Mouse (Mus musculus): ENCODE measurements around the gene Gm17018.

The Gm17018 gene

GRCm38 (mm10) chr19:45549128-45549915 lies 11.1 kb upstream of the Gm17018 start:
- DNase-seq (ENCODE audit: low spot score in 2 of 2), result no peak

GRCm38 (mm10) chr19:45549948-45550347 lies 10.5 kb upstream of the Gm17018 start:
- no peak for DNase-seq (ENCODE audit: low spot score in 2 of 2)

GRCm38 (mm10) chr19:45552187-45552586 lies 8.2 kb upstream of the Gm17018 start:
- no peak for DNase-seq (ENCODE audit: low spot score in 2 of 2)

GRCm38 (mm10) chr19:45554136-45554535 lies 6.3 kb upstream of the Gm17018 start:
- DNase-seq (ENCODE audit: low spot score in 2 of 2), result no peak

GRCm38 (mm10) chr19:45565925-45566715 lies 5.7 kb downstream of the Gm17018 start:
- no peak for DNase-seq (ENCODE audit: low spot score in 2 of 2)

- no peak for DNase-seq (ENCODE audit: low spot score in 2 of 2)
Observed at GRCm38 (mm10) chr19:45567367-45567766, 7.0 kb downstream of the Gm17018 start.

- DNase-seq (ENCODE audit: low spot score in 2 of 2), result no peak
Observed at GRCm38 (mm10) chr19:45573033-45573432, 12.6 kb downstream of the Gm17018 start.

- peak; percentile 74 to 86 for DNase-seq (ENCODE audit: low spot score in 2 of 2)
Observed at GRCm38 (mm10) chr19:45573861-45574267, 13.4 kb downstream of the Gm17018 start.

GRCm38 (mm10) chr19:45574339-45574898 lies 14.0 kb downstream of the Gm17018 start:
- no peak for DNase-seq (ENCODE audit: low spot score in 2 of 2)

GRCm38 (mm10) chr19:45574941-45575631 lies 14.7 kb downstream of the Gm17018 start:
- DNase-seq (ENCODE audit: low spot score in 2 of 2), result peak; percentile 39 to 50

GRCm38 (mm10) chr19:45575632-45576001 lies 15.2 kb downstream of the Gm17018 start:
- no peak for DNase-seq (ENCODE audit: low spot score in 2 of 2)

GRCm38 (mm10) chr19:45577141-45577750 lies 16.8 kb downstream of the Gm17018 start:
- no peak for DNase-seq (ENCODE audit: low spot score in 2 of 2)

GRCm38 (mm10) chr19:45578976-45579375 lies 18.6 kb downstream of the Gm17018 start:
- DNase-seq (ENCODE audit: low spot score in 2 of 2), result no peak

- DNase-seq (ENCODE audit: low spot score in 2 of 2), result no peak
Observed at GRCm38 (mm10) chr19:45579416-45579815, 19.0 kb downstream of the Gm17018 start.

- DNase-seq (ENCODE audit: low spot score in 2 of 2), result no peak
Observed at GRCm38 (mm10) chr19:45580235-45580634, 19.8 kb downstream of the Gm17018 start.

GRCm38 (mm10) chr19:45581257-45581656 lies 20.8 kb downstream of the Gm17018 start:
- DNase-seq (ENCODE audit: low spot score in 2 of 2), result peak; percentile 47 to 75

GRCm38 (mm10) chr19:45582161-45582560 lies 21.7 kb downstream of the Gm17018 start:
- no peak for DNase-seq (ENCODE audit: low spot score in 2 of 2)

GRCm38 (mm10) chr19:45583136-45583535 lies 22.7 kb downstream of the Gm17018 start:
- no peak for DNase-seq (ENCODE audit: low spot score in 2 of 2)

GRCm38 (mm10) chr19:45584856-45585620 lies 24.6 kb downstream of the Gm17018 start:
- no peak for DNase-seq (ENCODE audit: low spot score in 2 of 2)

- DNase-seq (ENCODE audit: low spot score in 2 of 2), result no peak
Observed at GRCm38 (mm10) chr19:45586850-45587249, 26.4 kb downstream of the Gm17018 start.
